Mouse (Mus musculus): Measurements from ENCODE around the gene Slc7a8. TPM values are rescaled to one million over a fixed set of nuclear protein-coding genes. Genes with fewer than 3 reads are reported as not detected.
A peak's percentile ranks its signal among the peaks of the same experiment; 100 is the strongest.

Slc7a8 gene
- polyA plus RNA-seq, 1 experiment from 2014 or later = 12.1 TPM

DNA sequence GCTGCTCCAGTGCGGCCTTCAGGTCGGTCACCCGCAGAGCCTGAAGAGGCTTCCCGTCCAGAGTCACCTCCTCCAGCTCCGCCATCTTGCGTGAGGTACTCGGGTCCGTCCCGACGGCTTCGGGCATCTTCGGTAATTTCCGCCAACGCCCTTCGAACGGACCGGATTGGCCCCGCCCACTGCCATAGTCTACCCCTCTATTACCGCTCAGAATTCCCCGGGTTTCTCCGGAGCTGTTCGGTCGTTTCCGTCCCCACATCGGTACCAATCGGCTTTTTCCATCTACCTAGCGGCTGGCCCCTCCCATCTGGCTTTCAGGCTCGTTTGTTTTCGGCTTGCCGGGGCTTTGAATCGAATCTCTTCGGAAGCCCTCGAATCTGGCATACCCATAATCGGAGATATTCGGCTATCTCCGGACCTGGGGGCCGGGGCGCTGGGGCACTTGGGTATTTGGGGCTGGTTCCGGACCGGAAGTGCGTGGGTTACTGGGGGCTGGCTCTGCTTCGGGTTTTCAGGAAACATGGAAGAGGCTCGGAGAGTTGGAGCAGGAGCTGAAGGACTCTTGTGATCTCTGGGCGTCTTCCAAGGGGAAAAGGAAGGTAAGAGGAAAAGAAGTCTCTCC is 95.1 kb downstream of the Slc7a8 start, which contains the start of gene Acin1:
TSS of gene Acin1 (minus strand) at position 410 of the 622 bp plus-strand sequence.
- peak within 1 kb of the TSS; percentile 95 for H3K9ac ChIP-seq (ENCODE audit: low read depth, low read length)
- WGBS = under 1% methylated on average over 44 of the region's 44 CpGs
- H3K9me3 ChIP-seq (ENCODE audit: control insufficient read depth, low read length) = no peaks in the 10 kb centered on the region
- peaks cover 35% of the 10 kb centered on the region for H3K36me3 ChIP-seq (ENCODE audit: control insufficient read depth, insufficient read depth, low read length)
- H3K27ac ChIP-seq (ENCODE audit: low read depth, low read length) = peak within 1 kb of the TSS; percentile 97
- peak within 1 kb of the TSS; percentile 93 for H3K4me3 ChIP-seq (ENCODE audit: low read length)
- no peaks in the 10 kb centered on the region for H3K27me3 ChIP-seq (ENCODE audit: control insufficient read depth, insufficient read depth, low read length)
- H3K4me2 ChIP-seq (replicated peaks; ENCODE audit: low read depth, low read length) = peak within 1 kb of the TSS; percentile 67
- peaks cover 23% of the 10 kb centered on the region; the same call in 1 of the 2 replicates for H3K4me1 ChIP-seq (ENCODE audit: control insufficient read depth, insufficient read depth, low read length)
- peak; percentile 98 for ATAC-seq (ENCODE audit: low FRiP score, low TSS enrichment)

DNA sequence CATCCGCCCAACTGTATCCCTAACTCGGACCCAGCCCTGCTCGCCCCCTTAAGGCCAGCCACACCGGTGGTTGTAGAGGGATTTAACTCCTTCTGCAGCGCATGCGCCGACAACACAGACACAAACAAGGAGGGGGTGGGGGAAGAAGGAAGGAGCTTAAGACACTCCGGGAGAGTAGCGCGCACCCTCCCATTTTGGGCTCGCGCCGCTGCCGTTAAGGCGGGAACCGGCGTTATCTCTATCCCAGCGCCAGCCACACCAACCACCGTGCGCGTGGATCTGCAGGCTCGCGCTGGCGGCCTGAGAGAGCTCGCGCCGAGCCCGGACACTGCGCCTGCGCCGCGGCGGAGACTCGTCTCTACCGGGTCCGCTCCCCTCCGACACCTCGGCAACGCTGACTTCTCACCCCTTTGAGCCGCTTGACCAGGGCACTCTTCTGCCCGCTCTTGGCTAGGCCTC is 95.7 kb downstream of the Slc7a8 start, which contains the start of gene 1700123O20Rik:
TSS of gene 1700123O20Rik (plus strand) at position 154 of the 459 bp plus-strand sequence.
- Histone ChIP-seq H3K27ac (ENCODE audit: low read depth, low read length) (peak within 1 kb of the TSS; percentile 97), H3K9me3 (ENCODE audit: control insufficient read depth, low read length) (no peaks in the 10 kb centered on the region), H3K9ac (ENCODE audit: low read depth, low read length) (peak within 1 kb of the TSS; percentile 95), H3K27me3 (ENCODE audit: control insufficient read depth, insufficient read depth, low read length) (no peaks in the 10 kb centered on the region), H3K4me3 (ENCODE audit: low read length) (peak within 1 kb of the TSS; percentile 93), H3K4me1 (ENCODE audit: control insufficient read depth, insufficient read depth, low read length) (peaks cover 23% of the 10 kb centered on the region; the same call in 1 of the 2 replicates), H3K36me3 (ENCODE audit: control insufficient read depth, insufficient read depth, low read length) (peaks cover 36% of the 10 kb centered on the region), H3K4me2 (replicated peaks; ENCODE audit: low read depth, low read length) (peak within 1 kb of the TSS; percentile 67)
- under 1% methylated on average over 41 of the region's 41 CpGs for WGBS
- peak; percentile 85 for ATAC-seq (ENCODE audit: low FRiP score, low TSS enrichment)

- Histone ChIP-seq H3K4me2 (replicated peaks; ENCODE audit: low read depth, low read length) (peak overlapping the region; percentile 67), H3K9me3 (ENCODE audit: control insufficient read depth, low read length) (no peaks in the 10 kb centered on the region), H3K27me3 (ENCODE audit: control insufficient read depth, insufficient read depth, low read length) (no peaks in the 10 kb centered on the region), H3K36me3 (ENCODE audit: control insufficient read depth, insufficient read depth, low read length) (peaks cover 34% of the 10 kb centered on the region), H3K4me1 (ENCODE audit: control insufficient read depth, insufficient read depth, low read length) (peaks cover 23% of the 10 kb centered on the region; the same call in 1 of the 2 replicates), H3K4me3 (ENCODE audit: low read length) (peak overlapping the region; percentile 93), H3K9ac (ENCODE audit: low read depth, low read length) (peak overlapping the region; percentile 95), H3K27ac (ENCODE audit: low read depth, low read length) (no peak overlapping the region)
- WGBS = 8% methylated on average over 8 of the region's 8 CpGs
- no peak for ATAC-seq (ENCODE audit: low FRiP score, low TSS enrichment)
Measured at GRCm38 (mm10) chr14:54685471-54685870, 96.3 kb downstream of the Slc7a8 start.

DNA sequence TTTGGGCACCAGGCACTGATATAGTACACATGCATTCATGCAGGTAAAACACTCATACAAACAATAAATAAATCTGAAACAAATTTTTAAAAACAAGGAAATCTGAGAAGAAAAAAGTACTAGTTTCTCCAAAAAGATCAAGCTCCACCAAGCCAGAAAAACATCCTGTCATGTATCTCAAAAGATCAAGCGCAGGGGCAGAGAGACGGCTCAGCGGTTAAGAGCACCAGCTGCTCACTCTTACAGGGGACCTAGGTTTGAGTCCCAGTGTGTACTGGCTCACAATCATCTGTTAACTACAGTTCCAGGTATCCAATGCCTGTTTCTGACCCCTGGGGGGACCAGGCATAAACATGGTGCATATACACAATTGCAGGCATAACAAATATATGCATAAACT is 99.3 kb downstream of the Slc7a8 start:
- ATAC-seq (ENCODE audit: low FRiP score, low TSS enrichment) = no peak
- 90% methylated on average over 3 of the region's 3 CpGs for WGBS
- no peaks in the 10 kb centered on the region for H3K9me3 ChIP-seq (ENCODE audit: control insufficient read depth, low read length)
- peaks cover 11% of the 10 kb centered on the region; the same call in 1 of the 2 replicates for H3K4me1 ChIP-seq (ENCODE audit: control insufficient read depth, insufficient read depth, low read length)
- H3K27me3 ChIP-seq (ENCODE audit: control insufficient read depth, insufficient read depth, low read length) = no peaks in the 10 kb centered on the region
- no peak overlapping the region for H3K9ac ChIP-seq (ENCODE audit: low read depth, low read length)
- H3K36me3 ChIP-seq (ENCODE audit: control insufficient read depth, insufficient read depth, low read length) = peaks cover 41% of the 10 kb centered on the region
- H3K4me2 ChIP-seq (replicated peaks; ENCODE audit: low read depth, low read length) = no peak overlapping the region
- no peak overlapping the region for H3K27ac ChIP-seq (ENCODE audit: low read depth, low read length)
- no peak overlapping the region for H3K4me3 ChIP-seq (ENCODE audit: low read length)

GRCm38 (mm10) chr14:54678657-54679304 is 103.0 kb downstream of the Slc7a8 start:
- no peaks in the 10 kb centered on the region for H3K27me3 ChIP-seq (ENCODE audit: control insufficient read depth, insufficient read depth, low read length)
- H3K27ac ChIP-seq (ENCODE audit: low read depth, low read length) = no peak overlapping the region
- H3K4me1 ChIP-seq (ENCODE audit: control insufficient read depth, insufficient read depth, low read length) = no peaks in the 10 kb centered on the region
- no peak overlapping the region for H3K9ac ChIP-seq (ENCODE audit: low read depth, low read length)
- no peaks in the 10 kb centered on the region for H3K9me3 ChIP-seq (ENCODE audit: control insufficient read depth, low read length)
- no peak for ATAC-seq (ENCODE audit: low FRiP score, low TSS enrichment)
- peaks cover 65% of the 10 kb centered on the region for H3K36me3 ChIP-seq (ENCODE audit: control insufficient read depth, insufficient read depth, low read length)
- no peak overlapping the region for H3K4me2 ChIP-seq (replicated peaks; ENCODE audit: low read depth, low read length)
- no peak overlapping the region for H3K4me3 ChIP-seq (ENCODE audit: low read length)
- 87% methylated on average over 16 of the region's 16 CpGs for WGBS

- Histone ChIP-seq H3K9me3 (ENCODE audit: control insufficient read depth, low read length) (no peaks in the 10 kb centered on the region), H3K27me3 (ENCODE audit: control insufficient read depth, insufficient read depth, low read length) (no peaks in the 10 kb centered on the region), H3K27ac (ENCODE audit: low read depth, low read length) (no peak overlapping the region), H3K4me3 (ENCODE audit: low read length) (no peak overlapping the region), H3K4me2 (replicated peaks; ENCODE audit: low read depth, low read length) (no peak overlapping the region), H3K36me3 (ENCODE audit: control insufficient read depth, insufficient read depth, low read length) (peaks cover 72% of the 10 kb centered on the region), H3K4me1 (ENCODE audit: control insufficient read depth, insufficient read depth, low read length) (no peaks in the 10 kb centered on the region), H3K9ac (ENCODE audit: low read depth, low read length) (no peak overlapping the region)
- no peak for ATAC-seq (ENCODE audit: low FRiP score, low TSS enrichment)
- 89% methylated on average over 5 of the region's 5 CpGs for WGBS
Measured at GRCm38 (mm10) chr14:54676290-54676689, 105.5 kb downstream of the Slc7a8 start.

GRCm38 (mm10) chr14:54674317-54674716 is 107.4 kb downstream of the Slc7a8 start:
- no peaks in the 10 kb centered on the region for H3K27me3 ChIP-seq (ENCODE audit: control insufficient read depth, insufficient read depth, low read length)
- H3K4me3 ChIP-seq (ENCODE audit: low read length) = no peak overlapping the region
- no peak overlapping the region for H3K9ac ChIP-seq (ENCODE audit: low read depth, low read length)
- H3K36me3 ChIP-seq (ENCODE audit: control insufficient read depth, insufficient read depth, low read length) = peaks cover 71% of the 10 kb centered on the region
- H3K4me1 ChIP-seq (ENCODE audit: control insufficient read depth, insufficient read depth, low read length) = no peaks in the 10 kb centered on the region
- H3K4me2 ChIP-seq (replicated peaks; ENCODE audit: low read depth, low read length) = no peak overlapping the region
- H3K9me3 ChIP-seq (ENCODE audit: control insufficient read depth, low read length) = no peaks in the 10 kb centered on the region
- 73% methylated on average over 2 of the region's 2 CpGs for WGBS
- ATAC-seq (ENCODE audit: low FRiP score, low TSS enrichment) = no peak
- H3K27ac ChIP-seq (ENCODE audit: low read depth, low read length) = no peak overlapping the region

Data from kidney, embryonic 14.5 days (tissue).